Mouse (Mus musculus): Measurements from ENCODE around the gene Opn4. TPM values are rescaled to one million over a fixed set of nuclear protein-coding genes. Genes with fewer than 3 reads are reported as not detected.

Gene Opn4
- polyA plus RNA-seq, 1 experiment from 2014 or later = not detected

GRCm38 (mm10) chr14:34590017-34590570, 9.8 kb downstream of the Opn4 start:
- Histone ChIP-seq H3K4me2 (no peak overlapping the region), H3K9ac (no peak overlapping the region), H3K4me1 (peaks cover 9% of the 10 kb centered on the region), H3K36me3 (no peaks in the 10 kb centered on the region), H3K9me3 (no peaks in the 10 kb centered on the region), H3K4me3 (no peak overlapping the region), H3K27ac (no peak overlapping the region), H3K27me3 (0 out of 2 replicates have a peak, but pooled peaks cover 2% of the 10 kb centered on the region)
- ATAC-seq (ENCODE audit: insufficient number of reproducible peaks, insufficient read depth, low FRiP score, low TSS enrichment, low read depth) = no peak
- WGBS = 83% methylated on average over 5 of the region's 5 CpGs

DNA sequence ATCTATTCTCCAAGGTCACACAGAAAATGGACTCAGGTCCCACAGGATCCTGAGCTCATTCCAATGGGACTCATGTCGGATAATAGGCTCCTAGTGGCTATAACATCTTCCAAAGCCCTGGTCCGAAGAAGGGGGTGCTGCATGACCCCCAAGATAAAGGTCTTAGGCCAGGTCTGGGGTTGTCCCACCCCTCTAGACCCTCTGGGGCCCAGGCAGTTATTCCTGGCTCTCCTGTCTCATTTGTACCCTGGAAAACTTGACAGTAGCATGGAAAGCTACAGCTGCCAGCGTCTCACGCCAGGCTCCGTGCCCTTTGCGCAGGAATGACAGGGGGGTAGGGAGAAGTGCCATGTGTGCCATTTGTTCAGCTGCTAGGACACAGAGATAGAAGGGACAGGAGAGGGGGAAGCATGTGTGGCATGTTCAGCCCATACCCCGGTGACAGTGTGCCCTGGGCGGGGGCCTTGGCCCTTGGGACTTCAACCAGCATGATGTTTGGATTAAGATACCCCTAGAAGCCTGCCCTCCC, 10.7 kb downstream of the Opn4 start:
- no peaks in the 10 kb centered on the region for H3K36me3 ChIP-seq
- H3K4me3 ChIP-seq = no peak overlapping the region
- no peak for ATAC-seq (ENCODE audit: insufficient number of reproducible peaks, insufficient read depth, low FRiP score, low TSS enrichment, low read depth)
- 88% methylated on average over 8 of the region's 8 CpGs for WGBS
- no peak overlapping the region for H3K4me2 ChIP-seq
- peaks cover 9% of the 10 kb centered on the region for H3K4me1 ChIP-seq
- 0 out of 2 replicates have a peak, but pooled peaks cover 2% of the 10 kb centered on the region for H3K27me3 ChIP-seq
- H3K9ac ChIP-seq = no peak overlapping the region
- H3K9me3 ChIP-seq = no peaks in the 10 kb centered on the region
- no peak overlapping the region for H3K27ac ChIP-seq

- Histone ChIP-seq H3K27me3 (0 out of 2 replicates have a peak, but pooled peaks cover 2% of the 10 kb centered on the region), H3K36me3 (no peaks in the 10 kb centered on the region), H3K4me1 (peaks cover 9% of the 10 kb centered on the region), H3K9me3 (no peaks in the 10 kb centered on the region), H3K4me2 (no peak within 1 kb of the TSS), H3K27ac (no peak within 1 kb of the TSS), H3K9ac (no peak within 1 kb of the TSS), H3K4me3 (no peak within 1 kb of the TSS)
- WGBS = 58% methylated on average over 8 of the region's 8 CpGs
- no peak for ATAC-seq (ENCODE audit: insufficient number of reproducible peaks, insufficient read depth, low FRiP score, low TSS enrichment, low read depth)
These were observed 11.4 kb downstream of the Opn4 start, which contains the start of gene Ldb3 for GRCm38 (mm10) chr14:34588498-34588897. TSS of gene Ldb3 (minus strand) at chr14:34588682.

GRCm38 (mm10) chr14:34588005-34588404, 11.9 kb downstream of the Opn4 start:
- ATAC-seq (ENCODE audit: insufficient number of reproducible peaks, insufficient read depth, low FRiP score, low TSS enrichment, low read depth) = no peak
- H3K9me3 ChIP-seq = no peaks in the 10 kb centered on the region
- no peak overlapping the region for H3K4me3 ChIP-seq
- no peak overlapping the region for H3K27ac ChIP-seq
- no peak overlapping the region for H3K9ac ChIP-seq
- WGBS = 64% methylated on average over 5 of the region's 5 CpGs
- H3K4me2 ChIP-seq = no peak overlapping the region
- peaks cover 9% of the 10 kb centered on the region for H3K4me1 ChIP-seq
- H3K36me3 ChIP-seq = no peaks in the 10 kb centered on the region
- 0 out of 2 replicates have a peak, but pooled peaks cover 2% of the 10 kb centered on the region for H3K27me3 ChIP-seq

DNA sequence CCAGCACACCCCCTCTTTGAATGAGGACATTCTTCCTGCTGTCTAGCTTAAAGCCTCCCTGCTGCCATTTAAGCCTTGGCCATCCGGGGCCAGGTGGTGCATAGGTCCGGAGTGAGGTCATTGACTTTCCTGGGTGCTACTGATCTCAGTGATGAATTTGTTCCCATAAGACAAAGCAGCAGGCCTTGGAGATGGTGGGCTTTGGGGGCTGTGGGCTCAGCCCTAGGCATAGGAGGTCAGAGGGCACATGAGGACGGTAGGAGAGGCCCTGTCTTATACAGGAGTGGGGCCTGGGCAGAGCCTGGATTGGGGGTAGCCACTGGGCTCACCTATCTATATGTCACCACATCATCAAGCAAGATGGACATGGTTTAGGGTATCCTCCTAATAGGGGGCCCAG, 13.1 kb downstream of the Opn4 start:
- ATAC-seq (ENCODE audit: insufficient number of reproducible peaks, insufficient read depth, low FRiP score, low TSS enrichment, low read depth) = no peak
- peaks cover 4% of the 10 kb centered on the region for H3K4me1 ChIP-seq
- WGBS = 78% methylated on average over 3 of the region's 3 CpGs
- H3K4me2 ChIP-seq = no peak overlapping the region
- no peaks in the 10 kb centered on the region for H3K36me3 ChIP-seq
- H3K9ac ChIP-seq = no peak overlapping the region
- no peaks in the 10 kb centered on the region for H3K9me3 ChIP-seq
- 0 out of 2 replicates have a peak, but pooled peaks cover 2% of the 10 kb centered on the region for H3K27me3 ChIP-seq
- no peak overlapping the region; the same call in 1 of the 2 replicates for H3K27ac ChIP-seq
- no peak overlapping the region for H3K4me3 ChIP-seq

GRCm38 (mm10) chr14:34585358-34586105, 14.4 kb downstream of the Opn4 start:
- no peak overlapping the region for H3K4me3 ChIP-seq
- 0 out of 2 replicates have a peak, but pooled peaks cover 2% of the 10 kb centered on the region for H3K27me3 ChIP-seq
- no peak overlapping the region for H3K27ac ChIP-seq
- no peaks in the 10 kb centered on the region for H3K4me1 ChIP-seq
- H3K9me3 ChIP-seq = no peaks in the 10 kb centered on the region
- WGBS = 89% methylated on average over 9 of the region's 9 CpGs
- H3K4me2 ChIP-seq = no peak overlapping the region
- ATAC-seq (ENCODE audit: insufficient number of reproducible peaks, insufficient read depth, low FRiP score, low TSS enrichment, low read depth) = no peak
- no peak overlapping the region for H3K9ac ChIP-seq
- H3K36me3 ChIP-seq = no peaks in the 10 kb centered on the region

DNA sequence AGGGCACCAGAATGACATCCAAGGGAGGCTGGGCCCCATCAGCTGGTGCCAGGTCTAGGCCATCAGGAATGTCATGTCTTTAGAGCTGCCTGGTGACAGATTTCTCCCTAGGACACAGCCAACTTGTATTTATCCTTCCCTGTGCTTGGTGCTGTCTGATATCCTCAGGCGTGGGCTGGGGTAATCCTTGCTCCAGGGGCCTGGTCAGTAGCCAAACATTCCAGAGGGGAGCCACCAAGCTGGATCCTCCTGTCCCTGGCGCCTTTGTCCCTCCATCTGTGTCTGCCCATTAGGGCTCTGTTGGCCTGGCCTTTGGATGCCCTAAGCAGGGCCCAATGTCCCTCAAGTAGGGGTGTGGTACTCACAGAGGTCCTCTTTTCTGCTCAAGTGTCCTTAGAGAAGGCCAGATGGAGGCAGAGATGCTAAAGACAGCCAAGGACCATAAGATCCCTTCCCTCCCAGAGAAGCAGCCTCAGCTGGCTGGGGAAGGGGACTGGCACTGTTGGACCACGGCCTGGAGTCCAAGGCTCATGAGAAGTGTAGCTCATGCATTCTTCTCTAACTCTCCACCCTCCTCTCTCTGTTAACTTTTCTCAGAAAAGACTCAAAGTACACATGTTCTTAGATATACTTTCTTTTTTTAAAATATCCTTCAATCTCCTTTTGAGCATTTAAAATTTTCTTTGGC, 17.1 kb downstream of the Opn4 start:
- H3K36me3 ChIP-seq = no peaks in the 10 kb centered on the region
- H3K4me2 ChIP-seq = no peak overlapping the region
- no peaks in the 10 kb centered on the region for H3K4me1 ChIP-seq
- no peaks in the 10 kb centered on the region for H3K9me3 ChIP-seq
- H3K9ac ChIP-seq = no peak overlapping the region
- no peak for ATAC-seq (ENCODE audit: insufficient number of reproducible peaks, insufficient read depth, low FRiP score, low TSS enrichment, low read depth)
- H3K27me3 ChIP-seq = no peaks in the 10 kb centered on the region
- no peak overlapping the region for H3K27ac ChIP-seq
- 73% methylated on average over 3 of the region's 3 CpGs for WGBS
- no peak overlapping the region for H3K4me3 ChIP-seq

- no peaks in the 10 kb centered on the region for H3K36me3 ChIP-seq
- no peak overlapping the region for H3K27ac ChIP-seq
- peaks cover 5% of the 10 kb centered on the region; the same call in 1 of the 2 replicates for H3K4me1 ChIP-seq
- no peak for ATAC-seq (ENCODE audit: insufficient number of reproducible peaks, insufficient read depth, low FRiP score, low TSS enrichment, low read depth)
- no peak overlapping the region for H3K9ac ChIP-seq
- H3K9me3 ChIP-seq = no peaks in the 10 kb centered on the region
- H3K4me2 ChIP-seq = no peak overlapping the region
- 64% methylated on average over 4 of the region's 4 CpGs for WGBS
- H3K27me3 ChIP-seq = no peaks in the 10 kb centered on the region
- H3K4me3 ChIP-seq = no peak overlapping the region
These were observed 23.1 kb downstream of the Opn4 start for GRCm38 (mm10) chr14:34576858-34577257.

DNA sequence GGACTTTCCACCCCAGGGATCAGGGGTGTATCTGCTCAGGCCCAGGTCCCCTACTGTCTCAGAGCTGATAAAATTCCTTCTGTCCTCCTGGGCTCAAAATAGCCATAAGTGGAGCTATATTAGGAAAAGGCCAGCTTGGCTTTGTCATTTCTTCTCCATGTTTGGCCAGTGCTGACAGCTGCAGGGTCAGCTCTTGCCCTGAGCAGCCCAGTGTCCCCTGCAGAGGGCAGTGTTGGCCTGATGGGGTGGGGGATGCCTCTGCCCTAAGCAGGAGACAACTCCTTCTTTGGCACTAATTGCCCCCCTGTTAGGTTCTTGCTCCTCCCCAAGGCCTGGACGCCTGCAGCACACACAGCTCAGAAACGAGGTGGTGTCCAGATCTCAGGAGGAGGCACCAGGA, 25.9 kb downstream of the Opn4 start:
- peaks cover 14% of the 10 kb centered on the region for H3K4me1 ChIP-seq
- no peak overlapping the region for H3K27ac ChIP-seq
- no peak overlapping the region for H3K9ac ChIP-seq
- H3K36me3 ChIP-seq = no peaks in the 10 kb centered on the region
- no peaks in the 10 kb centered on the region for H3K9me3 ChIP-seq
- no peak for ATAC-seq (ENCODE audit: insufficient number of reproducible peaks, insufficient read depth, low FRiP score, low TSS enrichment, low read depth)
- H3K4me3 ChIP-seq = no peak overlapping the region
- no peak overlapping the region for H3K4me2 ChIP-seq
- 54% methylated on average over 2 of the region's 2 CpGs for WGBS
- H3K27me3 ChIP-seq = peaks cover 9% of the 10 kb centered on the region; the same call in 1 of the 2 replicates

DNA sequence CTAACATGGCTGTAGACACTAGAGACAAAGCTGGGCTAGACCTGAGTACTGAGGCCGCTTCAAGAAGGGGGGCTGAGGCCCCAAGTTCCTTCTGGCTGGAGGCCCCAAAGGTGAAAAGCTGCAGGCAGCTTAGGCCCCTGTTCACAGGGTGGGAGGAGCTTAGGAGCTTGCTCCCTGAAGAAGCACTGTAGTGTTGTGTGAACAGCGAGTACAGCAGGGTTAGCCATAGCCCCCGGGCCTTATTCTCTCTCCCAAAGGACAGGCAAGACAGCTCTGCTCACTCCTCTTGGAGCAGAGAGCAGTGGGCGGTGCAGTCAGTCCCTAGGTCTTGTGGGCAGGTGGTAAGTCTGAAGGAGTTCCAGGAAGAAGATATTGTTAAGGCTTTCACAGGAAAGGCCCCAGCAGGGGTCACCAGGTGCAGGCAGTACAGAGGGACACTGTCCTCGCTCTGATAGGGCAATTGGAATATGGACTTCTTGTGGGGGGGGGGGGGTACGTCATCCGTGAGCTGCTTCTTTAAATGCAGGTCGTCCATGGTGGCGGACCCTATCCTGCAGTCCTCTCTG, 26.5 kb downstream of the Opn4 start:
- Histone ChIP-seq H3K4me2 (no peak overlapping the region), H3K4me3 (no peak overlapping the region), H3K4me1 (peaks cover 20% of the 10 kb centered on the region), H3K27ac (no peak overlapping the region), H3K9me3 (no peaks in the 10 kb centered on the region), H3K9ac (no peak overlapping the region), H3K27me3 (peaks cover 9% of the 10 kb centered on the region; the same call in 1 of the 2 replicates), H3K36me3 (no peaks in the 10 kb centered on the region)
- no peak for ATAC-seq (ENCODE audit: insufficient number of reproducible peaks, insufficient read depth, low FRiP score, low TSS enrichment, low read depth)
- WGBS = 59% methylated on average over 9 of the region's 9 CpGs

- no peak for ATAC-seq (ENCODE audit: insufficient number of reproducible peaks, insufficient read depth, low FRiP score, low TSS enrichment, low read depth)
- Histone ChIP-seq H3K9ac (no peak overlapping the region), H3K4me2 (no peak overlapping the region), H3K27ac (no peak overlapping the region), H3K36me3 (no peaks in the 10 kb centered on the region), H3K4me1 (peaks cover 35% of the 10 kb centered on the region), H3K4me3 (no peak overlapping the region), H3K27me3 (peaks cover 9% of the 10 kb centered on the region; the same call in 1 of the 2 replicates), H3K9me3 (no peaks in the 10 kb centered on the region)
- WGBS = 82% methylated on average over 17 of the region's 17 CpGs
These were observed 28.1 kb downstream of the Opn4 start for GRCm38 (mm10) chr14:34571610-34572387.
